Mouse (Mus musculus) lung, embryonic 14.5 days (tissue): ENCODE measurements around the gene Tmem184b. TPM values are rescaled to one million over a fixed set of nuclear protein-coding genes. Genes with fewer than 3 reads are reported as not detected.

Experiments
- ATAC-seq: fragments of 200-750 bp; cut with Nextera tagmentation; 2 replicates; pipeline ENCODE4 v1.8.0; 2017; ENCODE audit warnings: mild to moderate bottlenecking, moderate TSS enrichment, moderate library complexity; ENCODE audit not compliant: insufficient read depth
- DNase-seq: peaks from one replicate; pipeline ENCODE4 v3.0.0-alpha.2; 2015
- H3K27ac ChIP-seq: fragments of 300-500 bp; sonication (generic); 2 replicates; pipeline ENCODE4 v1.5.1; 2014; ENCODE audit warnings: low read depth, mild to moderate bottlenecking, moderate library complexity
- H3K27me3 ChIP-seq: fragments of 300-500 bp; sonication (generic); 2 replicates; pipeline ENCODE4 v1.6.1; 2014; ENCODE audit warnings: low read length, control low read depth; ENCODE audit not compliant: insufficient read depth
- H3K36me3 ChIP-seq: fragments of 300-500 bp; sonication (generic); 2 replicates; pipeline ENCODE4 v1.6.1; 2014; ENCODE audit warnings: control low read depth; ENCODE audit not compliant: insufficient read depth
- H3K4me1 ChIP-seq: fragments of 300-500 bp; sonication (generic); 2 replicates; pipeline ENCODE4 v1.6.1; 2014; ENCODE audit warnings: antibody characterized with exemption, control low read depth; ENCODE audit not compliant: insufficient read depth
- H3K4me2 ChIP-seq: fragments of 300-500 bp; sonication (generic); 2 replicates; pipeline ENCODE4 v1.6.1; 2014; ENCODE audit warnings: mild to moderate bottlenecking
- H3K4me3 ChIP-seq: fragments of 300-500 bp; sonication (generic); 2 replicates; pipeline ENCODE4 v1.5.1; 2014; ENCODE audit warnings: low read depth, low read length
- H3K9ac ChIP-seq: fragments of 300-500 bp; sonication (generic); 2 replicates; pipeline ENCODE4 v1.6.1; 2014
- H3K9me3 ChIP-seq: fragments of 300-500 bp; sonication (generic); 2 replicates; pipeline ENCODE4 v1.6.1; 2016; ENCODE audit warnings: low read depth, low read length, control low read depth
- CTCF ChIP-seq: IDR thresholded peaks from 2 replicates; pipeline ENCODE4 v1.5.1; 2016; ENCODE audit warnings: antibody characterized with exemption, low read depth
- WGBS: fragments of 180-500 bp; shearing (Covaris S2); extraction: QIAGEN DNeasy Blood & Tissue Kit; methylation state at CpG from one replicate; pipeline ENCODE4 v1.1.7; 2014; 5-methylcytosine and 5-hydroxymethylcytosine counted together
- polyA plus RNA-seq: library from polyadenylated mRNA; unstranded; fragments of >200 nt; fragmentation: Nextera tagmentation; extraction: Ambion mirVana; gene quantifications from 2 replicates; pipeline ENCODE4 v1.2.1, GENCODE M21; 2014

Tmem184b gene
- polyA plus RNA-seq, 1 experiment from 2014 or later: 77.3 TPM

- no peak overlapping the region for H3K4me2 ChIP-seq
- no peak overlapping the region for H3K4me3 ChIP-seq
- no peak overlapping the region for H3K27ac ChIP-seq
- H3K4me1 ChIP-seq: no peaks in the 10 kb centered on the region
- ATAC-seq (no peak), DNase-seq (no peak)
- no peaks in the 10 kb centered on the region for H3K27me3 ChIP-seq
- H3K9ac ChIP-seq: no peak overlapping the region
- H3K36me3 ChIP-seq: peaks cover 71% of the 10 kb centered on the region
- TF ChIP-seq CTCF: no peak
- no peaks in the 10 kb centered on the region for H3K9me3 ChIP-seq
- 84% methylated on average over 11 of the region's 11 CpGs for WGBS
Observed at GRCm38 (mm10) chr15:79418677-79419076, 15.3 kb upstream of the Tmem184b start.

GRCm38 (mm10) chr15:79418265-79418664 is 14.9 kb upstream of the Tmem184b start:
- no peak overlapping the region for H3K4me3 ChIP-seq
- H3K4me2 ChIP-seq: no peak overlapping the region
- no peak overlapping the region for H3K9ac ChIP-seq
- no peak for DNase-seq
- 92% methylated on average over 3 of the region's 3 CpGs for WGBS
- peaks cover 66% of the 10 kb centered on the region for H3K36me3 ChIP-seq
- no peaks in the 10 kb centered on the region for H3K4me1 ChIP-seq
- no peaks in the 10 kb centered on the region for H3K27me3 ChIP-seq
- H3K27ac ChIP-seq: no peak overlapping the region
- TF ChIP-seq CTCF: no peak
- H3K9me3 ChIP-seq: no peaks in the 10 kb centered on the region
- no peak for ATAC-seq

- no peaks in the 10 kb centered on the region for H3K27me3 ChIP-seq
- ATAC-seq (no peak), DNase-seq (no peak)
- TF ChIP-seq CTCF: no peak
- 88% methylated on average over 3 of the region's 3 CpGs for WGBS
- no peak overlapping the region for H3K4me2 ChIP-seq
- H3K4me1 ChIP-seq: no peaks in the 10 kb centered on the region
- no peak overlapping the region for H3K4me3 ChIP-seq
- H3K27ac ChIP-seq: no peak overlapping the region
- peaks cover 58% of the 10 kb centered on the region for H3K36me3 ChIP-seq
- H3K9ac ChIP-seq: no peak overlapping the region
- no peaks in the 10 kb centered on the region for H3K9me3 ChIP-seq
Observed at GRCm38 (mm10) chr15:79417379-79417778, 14.0 kb upstream of the Tmem184b start.

GRCm38 (mm10) chr15:79416460-79417085 is 13.2 kb upstream of the Tmem184b start:
- peaks cover 50% of the 10 kb centered on the region for H3K36me3 ChIP-seq
- 78% methylated on average over 10 of the region's 10 CpGs for WGBS
- H3K4me2 ChIP-seq: no peak overlapping the region
- H3K27me3 ChIP-seq: no peaks in the 10 kb centered on the region
- DNase-seq: no peak
- H3K9ac ChIP-seq: no peak overlapping the region
- ATAC-seq: no peak
- TF ChIP-seq CTCF: no peak
- no peak overlapping the region for H3K4me3 ChIP-seq
- H3K27ac ChIP-seq: no peak overlapping the region
- no peaks in the 10 kb centered on the region for H3K4me1 ChIP-seq
- no peaks in the 10 kb centered on the region for H3K9me3 ChIP-seq

DNA sequence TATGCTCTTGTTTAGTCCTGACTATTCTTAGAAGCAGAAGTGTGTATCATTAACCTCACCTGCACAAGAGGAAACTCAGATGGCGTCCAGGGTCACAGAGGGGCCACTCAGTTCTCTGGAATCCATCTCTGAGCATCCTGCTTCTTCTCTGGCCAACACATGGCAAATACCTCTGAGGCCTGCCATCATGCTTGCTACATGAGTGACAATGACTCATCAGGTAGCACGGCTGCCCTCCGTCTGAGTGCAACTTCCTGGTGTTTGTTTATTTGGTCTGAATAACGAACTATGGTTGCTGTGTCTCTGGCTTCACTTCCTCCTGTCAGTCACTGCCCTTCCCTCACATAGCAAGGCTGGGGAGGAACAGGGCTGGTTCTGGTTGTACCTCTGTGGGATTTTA is 11.1 kb upstream of the Tmem184b start:
- Histone ChIP-seq H3K4me2 (no peak overlapping the region), H3K36me3 (peaks cover 29% of the 10 kb centered on the region), H3K9me3 (no peaks in the 10 kb centered on the region), H3K4me1 (no peaks in the 10 kb centered on the region), H3K9ac (no peak overlapping the region), H3K4me3 (no peak overlapping the region), H3K27ac (no peak overlapping the region), H3K27me3 (no peaks in the 10 kb centered on the region)
- WGBS: 28% methylated on average over 4 of the region's 4 CpGs
- TF ChIP-seq CTCF: no peak
- ATAC-seq: no peak
- DNase-seq: no peak

DNA sequence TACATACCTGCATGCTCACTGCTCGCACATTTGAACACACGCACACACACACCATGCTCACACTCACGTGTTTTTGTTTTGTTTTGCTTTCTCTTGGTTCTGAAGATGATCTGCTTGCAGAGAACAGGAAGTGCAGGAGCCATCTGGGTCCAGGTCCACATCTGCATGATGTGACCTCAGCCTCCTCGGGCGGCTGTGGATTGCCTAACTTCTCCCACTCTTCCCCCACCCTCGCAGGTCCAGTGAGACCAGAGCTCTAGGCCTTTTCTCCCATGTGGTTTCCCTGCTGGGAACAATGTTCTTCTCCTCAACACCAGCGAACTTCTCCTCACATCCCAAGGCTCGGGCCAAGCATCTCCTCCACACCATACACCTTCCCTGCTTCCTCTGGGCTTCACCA is 10.4 kb upstream of the Tmem184b start:
- no peak overlapping the region; the same call in 1 of the 2 replicates for H3K9ac ChIP-seq
- ATAC-seq: no peak

DNA sequence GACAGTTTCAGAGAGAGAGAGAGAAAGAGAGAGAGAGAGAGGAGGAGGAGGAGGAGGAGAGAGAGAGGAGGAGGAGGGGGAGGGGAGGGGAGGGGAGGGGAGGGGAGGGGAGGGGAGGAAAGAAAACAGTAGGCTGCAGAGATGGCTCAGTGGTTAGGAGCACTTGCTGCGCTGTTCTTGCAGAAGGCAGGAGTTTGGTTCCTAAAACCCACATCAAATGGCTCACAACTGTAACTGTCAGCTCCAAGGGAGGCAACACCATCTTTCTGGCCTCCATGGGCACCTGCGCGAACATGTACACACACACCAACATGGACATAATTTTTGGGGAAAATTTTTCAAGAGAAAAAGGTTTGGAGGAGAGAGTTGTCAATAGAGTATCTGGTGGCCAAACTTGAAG is 9.8 kb upstream of the Tmem184b start:
- Histone ChIP-seq H3K36me3 (peaks cover 16% of the 10 kb centered on the region), H3K4me2 (no peak overlapping the region), H3K27ac (no peak overlapping the region), H3K4me3 (no peak overlapping the region), H3K4me1 (no peaks in the 10 kb centered on the region), H3K9me3 (no peaks in the 10 kb centered on the region), H3K9ac (no peak overlapping the region), H3K27me3 (no peaks in the 10 kb centered on the region)
- 97% methylated on average over 3 of the region's 3 CpGs for WGBS
- DNase-seq (no peak), ATAC-seq (no peak)
- no peak for TF ChIP-seq CTCF

More for the DNA sequence above, 10.4 kb upstream of the Tmem184b start:
- no peak for TF ChIP-seq CTCF
- Histone ChIP-seq H3K27me3 (no peaks in the 10 kb centered on the region), H3K4me2 (no peak overlapping the region), H3K27ac (no peak overlapping the region), H3K36me3 (peaks cover 22% of the 10 kb centered on the region), H3K4me1 (no peaks in the 10 kb centered on the region), H3K4me3 (no peak overlapping the region), H3K9me3 (no peaks in the 10 kb centered on the region)
- no peak for DNase-seq
- 73% methylated on average over 8 of the region's 8 CpGs for WGBS
